Mouse (Mus musculus): ENCODE results near the gene Mpig6b.

GRCm38 (mm10) chr17:35083929-35084497, 18.0 kb upstream of the Mpig6b start:
- TF ChIP-seq CTCF (IDR thresholded peaks at IDR 0.05) (no peak), POLR2A (IDR thresholded peaks at IDR 0.05; ENCODE audit: insufficient read depth, low read depth, low read length) (no peak), EP300 (IDR thresholded peaks at IDR 0.05; ENCODE audit: insufficient read depth, low read depth, low read length) (no peak)

Data from heart, adult 2 months (tissue).